Mouse (Mus musculus): Measurements from ENCODE around the gene Cox7a1. TPM values are rescaled to one million over a fixed set of nuclear protein-coding genes. Genes with fewer than 3 reads are reported as not detected.

Gene Cox7a1
- total and polyA plus RNA-seq, 2 experiments from 2014 or later = 816 to 1,339 TPM

- no peak for ATAC-seq (ENCODE audit: insufficient read depth, low read depth)
Observed at GRCm38 (mm10) chr7:30221433-30221832, 37.5 kb downstream of the Cox7a1 start.

GRCm38 (mm10) chr7:30222205-30222604 is 38.3 kb downstream of the Cox7a1 start:
- no peak overlapping the region for H3K4me3 ChIP-seq (ENCODE audit: low read depth, low read length)
- H3K27me3 ChIP-seq (ENCODE audit: control insufficient read depth, insufficient read depth, low read length) = no peaks in the 10 kb centered on the region
- 89% methylated on average over 5 of the region's 5 CpGs for WGBS
- ATAC-seq (ENCODE audit: insufficient read depth, low read depth) = no peak
- H3K9me3 ChIP-seq (replicated peaks; ENCODE audit: control insufficient read depth, low read length) = no peaks in the 10 kb centered on the region
- no peak overlapping the region for H3K4me2 ChIP-seq (ENCODE audit: low read depth, low read length)
- no peak overlapping the region for H3K9ac ChIP-seq (replicated peaks; ENCODE audit: low read depth, low read length)
- H3K4me1 ChIP-seq (ENCODE audit: control insufficient read depth, insufficient read depth) = 0 out of 2 replicates have a peak, but pooled peaks cover 9% of the 10 kb centered on the region
- no peak overlapping the region for H3K27ac ChIP-seq (ENCODE audit: low read depth)
- no peak for DNase-seq (ENCODE audit: low spot score)
- H3K36me3 ChIP-seq (replicated peaks; ENCODE audit: control insufficient read depth, insufficient read depth, low read length) = peaks cover 29% of the 10 kb centered on the region
- no peak for TF ChIP-seq CTCF (IDR thresholded peaks at IDR 0.05; ENCODE audit: low read depth)
- TF ChIP-seq EP300 (IDR thresholded peaks at IDR 0.05; ENCODE audit: low read depth) = no peak

More at GRCm38 (mm10) chr7:30221433-30221832, 37.5 kb downstream of the Cox7a1 start:
- TF ChIP-seq CTCF (IDR thresholded peaks at IDR 0.05; ENCODE audit: low read depth) (no peak), EP300 (IDR thresholded peaks at IDR 0.05; ENCODE audit: low read depth) (no peak)
- Histone ChIP-seq H3K4me3 (ENCODE audit: low read depth, low read length) (no peak overlapping the region), H3K27me3 (ENCODE audit: control insufficient read depth, insufficient read depth, low read length) (no peaks in the 10 kb centered on the region), H3K9me3 (replicated peaks; ENCODE audit: control insufficient read depth, low read length) (no peaks in the 10 kb centered on the region), H3K4me1 (ENCODE audit: control insufficient read depth, insufficient read depth) (0 out of 2 replicates have a peak, but pooled peaks cover 9% of the 10 kb centered on the region), H3K27ac (ENCODE audit: low read depth) (no peak overlapping the region), H3K9ac (replicated peaks; ENCODE audit: low read depth, low read length) (no peak overlapping the region), H3K36me3 (replicated peaks; ENCODE audit: control insufficient read depth, insufficient read depth, low read length) (peaks cover 21% of the 10 kb centered on the region), H3K4me2 (ENCODE audit: low read depth, low read length) (no peak overlapping the region)
- WGBS = 83% methylated on average over 3 of the region's 3 CpGs
- DNase-seq (ENCODE audit: low spot score) = no peak

GRCm38 (mm10) chr7:30224206-30224605 is 40.3 kb downstream of the Cox7a1 start:
- H3K36me3 ChIP-seq (replicated peaks; ENCODE audit: control insufficient read depth, insufficient read depth, low read length) = peaks cover 29% of the 10 kb centered on the region
- ATAC-seq (ENCODE audit: insufficient read depth, low read depth) (no peak), DNase-seq (ENCODE audit: low spot score) (no peak)

GRCm38 (mm10) chr7:30231328-30231668 is 47.4 kb downstream of the Cox7a1 start:
- no peak for ATAC-seq (ENCODE audit: insufficient read depth, low read depth)
- no peak for DNase-seq (ENCODE audit: low spot score)
- no peaks in the 10 kb centered on the region for H3K9me3 ChIP-seq (replicated peaks; ENCODE audit: control insufficient read depth, low read length)
- H3K9ac ChIP-seq (replicated peaks; ENCODE audit: low read depth, low read length) = peak overlapping the region; percentile 36
- WGBS = under 1% methylated on average over 16 of the region's 16 CpGs
- peak overlapping the region; percentile 72 for H3K4me2 ChIP-seq (ENCODE audit: low read depth, low read length)
- peak overlapping the region; percentile 64 for H3K4me3 ChIP-seq (ENCODE audit: low read depth, low read length)
- no peaks in the 10 kb centered on the region for H3K27me3 ChIP-seq (ENCODE audit: control insufficient read depth, insufficient read depth, low read length)
- no peak overlapping the region for H3K27ac ChIP-seq (ENCODE audit: low read depth)
- peaks cover 9% of the 10 kb centered on the region for H3K4me1 ChIP-seq (ENCODE audit: control insufficient read depth, insufficient read depth)
- no peak for TF ChIP-seq EP300 (IDR thresholded peaks at IDR 0.05; ENCODE audit: low read depth)
- TF ChIP-seq CTCF (IDR thresholded peaks at IDR 0.05; ENCODE audit: low read depth) = no peak
- H3K36me3 ChIP-seq (replicated peaks; ENCODE audit: control insufficient read depth, insufficient read depth, low read length) = peaks cover 22% of the 10 kb centered on the region

More at GRCm38 (mm10) chr7:30224206-30224605, 40.3 kb downstream of the Cox7a1 start:
- TF ChIP-seq CTCF (IDR thresholded peaks at IDR 0.05; ENCODE audit: low read depth) = no peak
- TF ChIP-seq EP300 (IDR thresholded peaks at IDR 0.05; ENCODE audit: low read depth) = no peak
- H3K4me1 ChIP-seq (ENCODE audit: control insufficient read depth, insufficient read depth) = 0 out of 2 replicates have a peak, but pooled peaks cover 9% of the 10 kb centered on the region
- no peak overlapping the region for H3K4me3 ChIP-seq (ENCODE audit: low read depth, low read length)
- H3K27me3 ChIP-seq (ENCODE audit: control insufficient read depth, insufficient read depth, low read length) = no peaks in the 10 kb centered on the region
- H3K9ac ChIP-seq (replicated peaks; ENCODE audit: low read depth, low read length) = no peak overlapping the region
- no peak overlapping the region for H3K27ac ChIP-seq (ENCODE audit: low read depth)
- no peak overlapping the region for H3K4me2 ChIP-seq (ENCODE audit: low read depth, low read length)
- WGBS = 93% methylated on average over 12 of the region's 12 CpGs
- no peaks in the 10 kb centered on the region for H3K9me3 ChIP-seq (replicated peaks; ENCODE audit: control insufficient read depth, low read length)

GRCm38 (mm10) chr7:30231669-30232454 is 47.9 kb downstream of the Cox7a1 start, which contains the start of the genes Polr2i and Tbcb:
Polr2i (plus strand) TSS chr7:30231948.
Tbcb (minus strand) TSS chr7:30232272.
- Histone ChIP-seq H3K27me3 (ENCODE audit: control insufficient read depth, insufficient read depth, low read length) (no peaks in the 10 kb centered on the region), H3K27ac (ENCODE audit: low read depth) (peak within 1 kb of the TSS; percentile 82), H3K9me3 (replicated peaks; ENCODE audit: control insufficient read depth, low read length) (no peaks in the 10 kb centered on the region), H3K4me2 (ENCODE audit: low read depth, low read length) (peak within 1 kb of the TSS; percentile 76), H3K36me3 (replicated peaks; ENCODE audit: control insufficient read depth, insufficient read depth, low read length) (peaks cover 17% of the 10 kb centered on the region), H3K4me1 (ENCODE audit: control insufficient read depth, insufficient read depth) (peaks cover 9% of the 10 kb centered on the region), H3K9ac (replicated peaks; ENCODE audit: low read depth, low read length) (peak within 1 kb of the TSS; percentile 58), H3K4me3 (ENCODE audit: low read depth, low read length) (peak within 1 kb of the TSS; percentile 64)
- TF ChIP-seq EP300 (IDR thresholded peaks at IDR 0.05; ENCODE audit: low read depth) (peak; percentile 90), CTCF (IDR thresholded peaks at IDR 0.05; ENCODE audit: low read depth) (no peak)
- peak; percentile 99 for DNase-seq (ENCODE audit: low spot score)
- under 1% methylated on average over 67 of the region's 67 CpGs for WGBS
- peak; percentile 95 for ATAC-seq (ENCODE audit: insufficient read depth, low read depth)
